Comparison of ENCODE assay signal across 23 mouse cellular contexts in the genomic region with DNA sequence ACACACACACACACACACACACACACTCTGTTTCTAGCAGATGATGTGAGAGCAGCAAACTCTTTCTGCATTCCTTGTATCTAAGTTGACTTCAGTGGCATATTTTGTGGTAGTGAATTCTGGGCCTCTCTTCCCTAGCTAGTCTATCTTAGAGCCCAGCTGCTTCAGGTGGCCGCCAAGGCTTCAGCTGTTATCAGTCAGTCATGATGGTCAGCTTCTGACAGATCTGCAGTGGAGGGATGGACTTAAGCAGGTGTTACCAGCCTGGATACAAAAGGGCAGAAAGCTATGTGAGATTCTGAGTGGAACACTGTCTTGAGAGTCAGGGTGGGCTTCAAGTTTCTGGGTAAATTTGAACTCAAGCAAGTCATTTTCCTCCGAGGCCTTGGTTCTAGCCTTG.
DNase-seq lines count a peak whose midpoint lies in the region; ATAC-seq and TF ChIP-seq lines count a peak whose summit lies in the region.
"Had no signal": no experiment of that assay in that cellular context is flagged by ENCODE, and none has a peak within 500 bp of the region (broad histone marks: within the 10 kb centered on the region; RNA-seq: fewer than 3 reads in every experiment).

No protein-coding gene starts in this region.

- no peak overlapping the region for H3K27ac ChIP-seq in embryonic facial prominence, embryonic 14.5 days (replicated peaks; ENCODE audit: low read depth, low read length)
- no peak overlapping the region for H3K27ac ChIP-seq in embryonic facial prominence, embryonic 10.5 days (replicated peaks)
- H3K27ac ChIP-seq in forebrain, embryonic 13.5 days: no peak overlapping the region

- H3K79me3 ChIP-seq in C2C12 (ENCODE audit: low read depth): no peaks in the 10 kb centered on the region

- no peak for TF ChIP-seq POLR2A in myocyte (IDR thresholded peaks at IDR 0.05; ENCODE audit: insufficient read length, low read depth)

- H3K4me2 ChIP-seq in embryonic facial prominence, embryonic 14.5 days (ENCODE audit: low read depth, low read length): no peak overlapping the region
- no peak overlapping the region for H3K4me2 ChIP-seq in myocyte (ENCODE audit: low read depth)
- no peak overlapping the region for H3K4me2 ChIP-seq in forebrain, embryonic 13.5 days

- 83% methylated on average over 2 of the region's 2 CpGs for WGBS in embryonic facial prominence, embryonic 14.5 days
- 90% methylated on average over 2 of the region's 2 CpGs for WGBS in embryonic facial prominence, embryonic 10.5 days
- WGBS in forebrain, embryonic 13.5 days: 91% methylated on average over 2 of the region's 2 CpGs

- intact Hi-C loops in heart, postnatal 14 days (cut with DNase I): no loop called here

- H3ac ChIP-seq in C2C12 (ENCODE audit: control insufficient read depth, insufficient read length, low read depth) (no peak overlapping the region), myocyte (ENCODE audit: control insufficient read depth, insufficient read length) (no peak overlapping the region)

- peak; percentile 26 for DNase-seq in embryonic facial prominence, embryonic 14.5 days (ENCODE audit: low spot score)
- no peak for DNase-seq in embryonic facial prominence, embryonic 10.5 days (ENCODE audit: low spot score)
- peak; percentile 5 for DNase-seq in heart, adult 11 months
- no peak for DNase-seq in heart, postnatal 14 days
- DNase-seq in ovary, adult 18-20 months (ENCODE audit: low spot score): no peak
- DNase-seq: adrenal gland, adult 2 months; adrenal gland, adult 8-10 months; adrenal gland, postnatal 10 days; adrenal gland, postnatal 14 days; adrenal gland, postnatal 25 days; adrenal gland, postnatal 36 days; B cell, adult 2 months; cerebellum, adult 11 months; cerebellum, adult 11-12 months; cerebellum, adult 18-20 months had no signal

- no peak for TF ChIP-seq CTCF in C2C12 (IDR thresholded peaks at IDR 0.05; ENCODE audit: control insufficient read depth, insufficient read depth, insufficient read length)

- no peak overlapping the region for H3K9ac ChIP-seq in embryonic facial prominence, embryonic 14.5 days (ENCODE audit: low read depth, low read length)
- H3K9ac ChIP-seq in forebrain, embryonic 13.5 days: no peak overlapping the region

- peaks cover 32% of the 10 kb centered on the region for H3K4me1 ChIP-seq in embryonic facial prominence, embryonic 14.5 days (ENCODE audit: control insufficient read depth, insufficient read depth, low read length)
- H3K4me1 ChIP-seq in embryonic facial prominence, embryonic 10.5 days: peaks cover 21% of the 10 kb centered on the region
- H3K4me1 ChIP-seq in forebrain, embryonic 13.5 days: peaks cover 15% of the 10 kb centered on the region

- no peaks in the 10 kb centered on the region for H3K9me3 ChIP-seq in embryonic facial prominence, embryonic 14.5 days (ENCODE audit: control insufficient read depth, low read length)
- H3K9me3 ChIP-seq in embryonic facial prominence, embryonic 10.5 days: no peaks in the 10 kb centered on the region
- no peaks in the 10 kb centered on the region for H3K9me3 ChIP-seq in forebrain, embryonic 13.5 days (replicated peaks)

- H3K27me3 ChIP-seq in embryonic facial prominence, embryonic 14.5 days (replicated peaks; ENCODE audit: control insufficient read depth, insufficient read depth, low read length): no peaks in the 10 kb centered on the region
- no peaks in the 10 kb centered on the region for H3K27me3 ChIP-seq in embryonic facial prominence, embryonic 10.5 days (replicated peaks; ENCODE audit: low read depth, poor library complexity, severe bottlenecking)
- H3K27me3 ChIP-seq in C2C12 (ENCODE audit: control insufficient read depth, insufficient read depth, insufficient read length) (no peaks in the 10 kb centered on the region), myocyte (ENCODE audit: control insufficient read depth, insufficient read depth, insufficient read length) (no peaks in the 10 kb centered on the region)
- H3K27me3 ChIP-seq in forebrain, embryonic 13.5 days: peaks cover 25% of the 10 kb centered on the region; the same call in 1 of the 2 replicates
- H3K27me3 ChIP-seq: CH12.LX, Patski had no signal

- no peaks in the 10 kb centered on the region for H3K36me3 ChIP-seq in embryonic facial prominence, embryonic 14.5 days (ENCODE audit: control insufficient read depth, insufficient read depth, low read length)
- H3K36me3 ChIP-seq in embryonic facial prominence, embryonic 10.5 days (replicated peaks): no peaks in the 10 kb centered on the region
- H3K36me3 ChIP-seq in C2C12 (ENCODE audit: control insufficient read depth, insufficient read depth) (no peaks in the 10 kb centered on the region), myocyte (ENCODE audit: control insufficient read depth, insufficient read depth) (no peaks in the 10 kb centered on the region)
- H3K36me3 ChIP-seq in forebrain, embryonic 13.5 days (ENCODE audit: poor library complexity, severe bottlenecking): no peaks in the 10 kb centered on the region
- H3K36me3 ChIP-seq: G1E had no signal

- ATAC-seq in embryonic facial prominence, embryonic 14.5 days (ENCODE audit: low read depth): no peak
- no peak for ATAC-seq in forebrain, embryonic 13.5 days
- ATAC-seq: activated CD4-positive, CD25-positive, alpha-beta regulatory T cell, adult 4 months; CD4-positive, CD25-positive, alpha-beta regulatory T cell, adult 4 months; Patski had no signal

- H3K79me2 ChIP-seq in C2C12 (ENCODE audit: control insufficient read depth, insufficient read depth) (no peaks in the 10 kb centered on the region), myocyte (ENCODE audit: control insufficient read depth, insufficient read depth) (no peaks in the 10 kb centered on the region)

- H3K4me3 ChIP-seq in embryonic facial prominence, embryonic 14.5 days (ENCODE audit: low read depth, low read length): no peak overlapping the region
- H3K4me3 ChIP-seq in embryonic facial prominence, embryonic 10.5 days: no peak overlapping the region
- H3K4me3 ChIP-seq in C2C12 (ENCODE audit: insufficient read depth, poor library complexity, severe bottlenecking): no peak overlapping the region
- no peak overlapping the region for H3K4me3 ChIP-seq in myocyte
- no peak overlapping the region for H3K4me3 ChIP-seq in forebrain, embryonic 13.5 days

TF ChIP-seq in C2C12, 6 proteins besides CTCF, POLR2A, EP300 and RAD21:
- TF ChIP-seq MYOG (IDR thresholded peaks at IDR 0.05; ENCODE audit: control insufficient read depth, extremely low read depth, insufficient read length): no peak
- peak; percentile 91 for TF ChIP-seq MYOD1 (IDR thresholded peaks at IDR 0.05; ENCODE audit: control insufficient read depth, insufficient read length, low read depth)

TF ChIP-seq in myocyte, 11 proteins besides CTCF, POLR2A, EP300 and RAD21:
- TF ChIP-seq MYOD1 (IDR thresholded peaks at IDR 0.05; ENCODE audit: control insufficient read depth in 1 of 3, insufficient read length in 2 of 3, low read depth in 2 of 3): peak; percentile 99 to 100 (median 99)
- no peak for TF ChIP-seq POLR2AphosphoS2 (IDR thresholded peaks at IDR 0.05; ENCODE audit: insufficient read length, low read depth)
- TF ChIP-seq USF1 (IDR thresholded peaks at IDR 0.05; ENCODE audit: low read depth): no peak
- TF ChIP-seq MAX (IDR thresholded peaks at IDR 0.05; ENCODE audit: low read depth): no peak
- peak; percentile 96 for TF ChIP-seq TCF12 (IDR thresholded peaks at IDR 0.05; ENCODE audit: insufficient read depth, poor library complexity, severe bottlenecking)
- no peak for TF ChIP-seq REST (IDR thresholded peaks at IDR 0.05; ENCODE audit: insufficient read depth, insufficient read length)
- no peak for TF ChIP-seq SRF (IDR thresholded peaks at IDR 0.05; ENCODE audit: control insufficient read depth, insufficient read length, low read depth)
- TF ChIP-seq E2F4 (IDR thresholded peaks at IDR 0.05; ENCODE audit: insufficient read depth): no peak
- peak; percentile 61 to 98 (median 94) for TF ChIP-seq MYOG (IDR thresholded peaks at IDR 0.05; ENCODE audit: control insufficient read depth in 1 of 3, insufficient read depth in 1 of 3, insufficient read length in 2 of 3, low read depth in 2 of 3)
- peak; percentile 78 for TF ChIP-seq TCF3 (IDR thresholded peaks at IDR 0.05; ENCODE audit: insufficient read length, low read depth)
- TF ChIP-seq CEBPB (IDR thresholded peaks at IDR 0.05; ENCODE audit: insufficient read depth, poor library complexity, severe bottlenecking): no peak

Comparison
In these comparisons a context has a peak if more than half of its experiments do, and no peak if none do; other contexts are left out.
1. DNase-seq: peak in embryonic facial prominence, embryonic 14.5 days (single experiment) and heart, adult 11 months (single experiment); none in embryonic facial prominence, embryonic 10.5 days (single experiment), heart, postnatal 14 days (0 of 2) and ovary, adult 18-20 months (single experiment).